Mouse (Mus musculus) lung, embryonic 15.5 days (tissue): ENCODE results near the gene Sco2. TPM values are rescaled to one million over a fixed set of nuclear protein-coding genes. Genes with fewer than 3 reads are reported as not detected.

ENCODE experiments used
- ATAC-seq: fragments of 200-750 bp; cut with Nextera tagmentation; 2 replicates; pipeline ENCODE4 v1.8.0; 2017; ENCODE audit warnings: moderate number of reproducible peaks, borderline replicate concordance; ENCODE audit not compliant: low FRiP score, low TSS enrichment; ENCODE audit errors: extremely low read depth
- H3K27ac ChIP-seq: fragments of 300-500 bp; sonication (generic); 2 replicates; pipeline ENCODE4 v1.5.1; 2015; ENCODE audit warnings: moderate library complexity, mild to moderate bottlenecking, inconsistent platforms
- H3K27me3 ChIP-seq: fragments of 300-500 bp; sonication (generic); 2 replicates; pipeline ENCODE4 v1.6.1; 2015; ENCODE audit warnings: inconsistent platforms
- H3K36me3 ChIP-seq: fragments of 300-500 bp; sonication (generic); 2 replicates; pipeline ENCODE4 v1.6.1; 2015; ENCODE audit warnings: inconsistent platforms
- H3K4me1 ChIP-seq: fragments of 300-500 bp; sonication (generic); 2 replicates; pipeline ENCODE4 v1.6.1; 2015; ENCODE audit warnings: inconsistent platforms
- H3K4me2 ChIP-seq: fragments of 300-500 bp; sonication (generic); 2 replicates; pipeline ENCODE4 v1.6.1; 2015; ENCODE audit warnings: inconsistent platforms, mild to moderate bottlenecking, moderate library complexity
- H3K4me3 ChIP-seq: fragments of 300-500 bp; sonication (generic); 2 replicates; pipeline ENCODE4 v1.5.1; 2015; ENCODE audit warnings: mild to moderate bottlenecking, inconsistent platforms
- H3K9ac ChIP-seq: fragments of 300-500 bp; sonication (generic); 2 replicates; pipeline ENCODE4 v1.6.1; 2015; ENCODE audit warnings: inconsistent platforms
- H3K9me3 ChIP-seq: fragments of 300-500 bp; sonication (generic); 2 replicates; pipeline ENCODE4 v1.6.1; 2016; ENCODE audit warnings: inconsistent platforms
- WGBS: fragments of 180-500 bp; shearing (Covaris S2); methylation state at CpG from one replicate; pipeline ENCODE4 v1.1.7; 2015; 5-methylcytosine and 5-hydroxymethylcytosine counted together
- polyA plus RNA-seq: library from polyadenylated mRNA; unstranded; fragments of >200 nt; fragmentation: Nextera tagmentation; extraction: Ambion mirVana; gene quantifications from 2 replicates; pipeline ENCODE4 v1.2.1, GENCODE M21; 2015

The Sco2 gene
- polyA plus RNA-seq, 1 experiment from 2014 or later = 5.9 TPM

DNA sequence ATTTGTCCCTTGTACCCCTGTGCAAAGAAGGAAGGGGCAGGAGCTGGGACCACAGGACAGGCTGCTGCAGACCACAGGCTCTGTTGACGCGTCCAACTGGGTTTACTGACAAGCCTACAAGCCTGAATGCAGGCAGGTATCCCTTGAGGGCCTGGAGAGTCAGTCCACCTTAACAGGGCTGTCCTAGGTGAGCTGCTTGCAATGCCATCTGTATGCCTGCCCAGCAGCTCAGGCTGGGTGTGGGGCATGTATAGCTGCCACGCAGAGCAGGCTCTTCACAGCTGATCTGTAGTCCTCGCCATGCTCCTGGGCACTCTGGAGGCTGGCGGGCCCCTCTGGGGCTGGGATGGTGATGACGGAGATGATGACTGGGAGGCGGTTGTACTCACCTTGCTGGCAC is 11.0 kb upstream of the Sco2 start, which contains the start of gene Klhdc7b:
Gene Klhdc7b (plus strand): TSS at position 301 of the 400 bp plus-strand sequence.
- no peak within 1 kb of the TSS for H3K4me2 ChIP-seq
- H3K9ac ChIP-seq = no peak within 1 kb of the TSS
- H3K27me3 ChIP-seq = peaks cover 26% of the 10 kb centered on the region
- WGBS = 83% methylated on average over 7 of the region's 7 CpGs
- ATAC-seq = no peak
- peaks cover under 1% of the 10 kb centered on the region; the same call in 1 of the 2 replicates for H3K4me1 ChIP-seq
- no peaks in the 10 kb centered on the region for H3K36me3 ChIP-seq
- no peak within 1 kb of the TSS for H3K27ac ChIP-seq
- H3K4me3 ChIP-seq = no peak within 1 kb of the TSS
- no peaks in the 10 kb centered on the region for H3K9me3 ChIP-seq

DNA sequence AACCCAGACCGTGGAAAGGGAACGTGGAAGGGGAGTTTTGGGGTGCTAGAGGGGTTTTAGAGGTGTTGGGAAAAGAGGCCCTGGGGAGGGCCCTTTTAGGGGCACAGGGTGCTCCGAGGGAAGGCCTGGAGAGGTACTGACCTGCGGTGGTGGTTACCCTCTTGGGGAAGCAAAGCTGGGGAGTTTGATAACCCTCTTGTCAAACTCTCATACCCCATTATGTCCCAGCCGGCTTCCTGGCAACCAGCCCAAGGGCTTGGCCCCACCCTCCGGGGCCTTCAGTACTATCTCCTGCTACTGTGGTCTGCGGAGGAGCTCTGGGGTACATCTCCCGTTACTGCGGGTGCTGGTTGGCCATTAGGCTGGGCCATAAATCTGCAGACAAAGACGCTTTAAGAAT is 5.8 kb upstream of the Sco2 start:
- H3K9ac ChIP-seq = no peak overlapping the region
- H3K4me1 ChIP-seq = peaks cover 17% of the 10 kb centered on the region
- peak overlapping the region; percentile 76 for H3K4me2 ChIP-seq
- WGBS = 11% methylated on average over 10 of the region's 10 CpGs
- no peak overlapping the region for H3K27ac ChIP-seq
- H3K36me3 ChIP-seq = no peaks in the 10 kb centered on the region
- H3K4me3 ChIP-seq = peak overlapping the region; percentile 41
- ATAC-seq = no peak
- H3K27me3 ChIP-seq = peaks cover 61% of the 10 kb centered on the region
- no peaks in the 10 kb centered on the region for H3K9me3 ChIP-seq

DNA sequence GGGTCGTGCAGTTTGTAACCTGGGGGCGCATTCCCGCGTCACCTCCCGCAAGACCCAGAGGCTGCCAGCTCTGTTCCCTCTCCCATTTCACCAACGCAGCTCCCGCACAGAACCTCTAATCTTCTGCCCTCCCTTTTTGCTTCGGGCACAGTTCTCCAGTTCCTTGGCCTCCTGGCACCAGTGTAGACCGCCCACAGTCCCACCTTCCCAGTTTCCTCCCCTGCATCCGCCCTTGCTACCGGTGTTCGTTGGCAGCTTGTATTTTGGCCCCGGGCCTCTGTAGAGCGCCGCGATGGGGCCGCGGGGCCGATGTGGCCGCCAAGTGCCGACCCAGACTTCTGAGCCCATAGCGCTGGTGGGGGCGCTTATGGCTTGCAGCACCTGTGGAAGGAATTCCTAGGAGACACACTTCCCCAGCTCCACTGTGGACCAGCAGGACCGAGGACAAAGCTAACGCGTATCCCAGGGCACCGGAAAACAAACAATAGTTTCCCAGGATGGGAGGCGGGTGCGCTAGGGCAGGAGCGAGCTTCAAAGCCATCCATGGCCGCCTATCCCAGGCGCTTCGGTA is 5.3 kb upstream of the Sco2 start, which contains the start of gene Odf3b:
Gene Odf3b (minus strand): TSS at position 452 of the 571 bp plus-strand sequence.
- H3K36me3 ChIP-seq = no peaks in the 10 kb centered on the region
- 1% methylated on average over 33 of the region's 33 CpGs for WGBS
- H3K9me3 ChIP-seq = no peaks in the 10 kb centered on the region
- ATAC-seq = no peak
- no peak within 1 kb of the TSS for H3K27ac ChIP-seq
- H3K4me2 ChIP-seq = peak within 1 kb of the TSS; percentile 76
- peak within 1 kb of the TSS; percentile 18; the same call in 1 of the 2 replicates for H3K9ac ChIP-seq
- peaks cover 61% of the 10 kb centered on the region for H3K27me3 ChIP-seq
- H3K4me3 ChIP-seq = peak within 1 kb of the TSS; percentile 41
- peaks cover 21% of the 10 kb centered on the region for H3K4me1 ChIP-seq

DNA sequence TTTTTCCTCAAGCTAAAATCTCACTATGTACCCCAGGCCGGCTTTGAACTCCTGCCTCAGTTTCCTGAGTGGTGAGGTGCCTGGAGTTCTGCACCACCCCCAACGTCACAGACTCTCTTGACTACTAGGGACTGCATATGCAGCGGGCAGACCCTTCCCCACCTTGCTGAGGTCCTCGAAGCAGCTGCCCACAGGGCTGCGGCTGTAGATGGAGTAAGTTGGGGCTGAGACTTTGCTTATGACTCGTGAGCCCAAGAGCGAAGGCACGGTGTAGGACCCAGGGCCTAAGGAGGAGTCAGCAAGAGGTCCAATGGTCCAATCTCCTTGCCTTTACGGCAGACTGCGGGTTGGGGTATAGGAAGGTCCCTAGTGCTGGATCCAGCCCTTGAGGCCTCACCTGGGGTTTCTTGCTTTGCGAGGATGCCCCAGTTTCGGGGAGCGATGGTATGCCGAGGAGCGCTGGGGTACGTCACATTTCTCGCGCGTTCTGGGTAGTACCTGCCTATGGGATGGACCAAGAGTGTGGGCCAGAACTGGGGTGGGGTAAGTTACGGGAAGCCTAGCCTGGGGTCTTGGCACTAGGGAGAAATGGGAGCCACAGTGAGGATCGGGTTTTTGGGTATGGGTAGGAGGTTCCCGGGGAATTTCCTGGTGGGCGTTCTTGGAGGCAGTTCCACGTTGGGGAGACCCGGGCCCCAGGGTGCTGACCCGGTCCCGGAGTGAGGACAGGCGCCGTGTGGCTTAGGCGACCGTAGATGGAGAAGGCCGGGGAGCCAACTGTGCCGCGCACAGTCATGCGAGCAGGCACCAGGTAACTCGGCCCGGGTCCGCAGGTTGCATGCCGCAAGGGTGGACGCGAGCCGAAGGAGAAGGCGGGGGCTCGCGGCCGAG is 4.5 kb upstream of the Sco2 start:
- no peaks in the 10 kb centered on the region for H3K36me3 ChIP-seq
- H3K4me2 ChIP-seq = peak overlapping the region; percentile 76
- H3K4me3 ChIP-seq = peak overlapping the region; percentile 41
- ATAC-seq = no peak
- no peak overlapping the region for H3K27ac ChIP-seq
- peaks cover 23% of the 10 kb centered on the region for H3K4me1 ChIP-seq
- no peaks in the 10 kb centered on the region for H3K9me3 ChIP-seq
- H3K27me3 ChIP-seq = peaks cover 61% of the 10 kb centered on the region
- H3K9ac ChIP-seq = peak overlapping the region; percentile 18; the same call in 1 of the 2 replicates
- WGBS = 10% methylated on average over 46 of the region's 46 CpGs

DNA sequence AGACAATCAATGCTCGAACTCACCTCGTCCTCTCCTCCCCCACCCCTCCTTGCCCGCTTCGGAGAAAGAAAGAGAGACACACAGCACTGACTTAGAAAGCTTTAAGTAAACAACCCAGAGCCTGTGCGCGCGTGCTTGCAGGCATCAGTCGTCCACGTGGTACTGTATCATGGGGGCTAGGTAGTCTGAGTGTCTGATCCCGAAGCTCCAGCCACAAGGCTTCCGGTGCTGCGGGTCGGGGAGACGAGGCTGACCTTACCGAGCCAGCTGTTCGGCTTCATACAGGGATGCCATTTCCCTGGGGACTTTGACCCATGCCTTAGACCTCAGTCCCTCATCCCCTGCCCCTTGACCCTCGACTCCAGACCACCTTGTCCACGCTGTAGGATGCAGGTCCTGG is 3.7 kb upstream of the Sco2 start:
- 3% methylated on average over 18 of the region's 18 CpGs for WGBS
- H3K27ac ChIP-seq = no peak overlapping the region
- H3K4me3 ChIP-seq = no peak overlapping the region
- H3K4me1 ChIP-seq = peaks cover 28% of the 10 kb centered on the region
- no peak overlapping the region for H3K9ac ChIP-seq
- peaks cover 59% of the 10 kb centered on the region for H3K27me3 ChIP-seq
- no peak for ATAC-seq
- no peak overlapping the region for H3K4me2 ChIP-seq
- H3K9me3 ChIP-seq = no peaks in the 10 kb centered on the region
- H3K36me3 ChIP-seq = peaks cover 4% of the 10 kb centered on the region

DNA sequence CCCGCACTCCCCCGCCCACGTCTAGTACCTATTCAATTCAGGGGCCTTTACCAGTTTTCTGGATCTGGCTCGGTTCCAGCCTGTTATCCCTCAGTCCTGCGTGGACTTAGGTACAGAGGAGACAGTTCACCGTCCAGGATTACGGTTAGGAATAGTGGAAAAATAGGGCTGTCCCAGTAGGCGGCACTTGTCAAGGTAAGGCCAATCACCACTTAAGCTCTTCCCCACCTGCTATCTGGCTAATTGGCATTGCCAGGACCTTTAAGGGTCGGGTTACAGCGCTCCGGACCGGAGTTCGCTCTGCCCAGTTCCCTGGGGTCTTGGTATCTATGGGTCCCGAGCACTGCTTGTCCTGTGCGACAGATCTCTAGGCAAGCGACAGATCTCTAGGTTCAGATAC is 3.3 kb upstream of the Sco2 start, which contains the start of gene Tymp:
Gene Tymp (minus strand): TSS at position 83 of the 400 bp plus-strand sequence.
- Histone ChIP-seq H3K36me3 (peaks cover 8% of the 10 kb centered on the region), H3K4me3 (no peak within 1 kb of the TSS), H3K9me3 (no peaks in the 10 kb centered on the region), H3K27me3 (peaks cover 55% of the 10 kb centered on the region), H3K27ac (no peak within 1 kb of the TSS), H3K4me2 (no peak within 1 kb of the TSS), H3K9ac (no peak within 1 kb of the TSS), H3K4me1 (peaks cover 28% of the 10 kb centered on the region)
- ATAC-seq = no peak
- 21% methylated on average over 16 of the region's 16 CpGs for WGBS

DNA sequence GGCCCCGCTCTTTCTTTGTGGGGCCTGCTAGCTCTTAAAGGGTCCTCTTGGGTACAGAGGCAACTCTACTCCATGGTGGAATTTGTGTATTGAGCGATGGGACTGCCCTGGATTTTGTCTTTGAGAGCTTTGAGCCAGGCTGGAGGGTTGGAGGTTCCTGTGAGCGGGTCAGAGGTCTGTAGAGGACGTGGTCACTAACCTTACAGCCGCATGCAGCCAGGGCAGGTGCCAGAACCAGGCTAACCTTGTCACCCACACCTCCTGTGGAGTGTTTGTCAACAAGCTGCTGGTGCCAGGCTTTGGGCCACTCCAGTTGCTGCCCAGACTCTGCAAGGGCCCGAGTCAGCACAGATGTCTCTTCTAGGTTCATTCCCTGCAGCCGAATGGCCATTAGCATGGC is 2.4 kb upstream of the Sco2 start:
- 69% methylated on average over 7 of the region's 7 CpGs for WGBS
- Histone ChIP-seq H3K4me1 (peaks cover 28% of the 10 kb centered on the region), H3K27ac (no peak overlapping the region), H3K36me3 (peaks cover 17% of the 10 kb centered on the region), H3K4me3 (no peak overlapping the region), H3K4me2 (no peak overlapping the region), H3K9ac (no peak overlapping the region), H3K9me3 (no peaks in the 10 kb centered on the region), H3K27me3 (peaks cover 50% of the 10 kb centered on the region)
- no peak for ATAC-seq

DNA sequence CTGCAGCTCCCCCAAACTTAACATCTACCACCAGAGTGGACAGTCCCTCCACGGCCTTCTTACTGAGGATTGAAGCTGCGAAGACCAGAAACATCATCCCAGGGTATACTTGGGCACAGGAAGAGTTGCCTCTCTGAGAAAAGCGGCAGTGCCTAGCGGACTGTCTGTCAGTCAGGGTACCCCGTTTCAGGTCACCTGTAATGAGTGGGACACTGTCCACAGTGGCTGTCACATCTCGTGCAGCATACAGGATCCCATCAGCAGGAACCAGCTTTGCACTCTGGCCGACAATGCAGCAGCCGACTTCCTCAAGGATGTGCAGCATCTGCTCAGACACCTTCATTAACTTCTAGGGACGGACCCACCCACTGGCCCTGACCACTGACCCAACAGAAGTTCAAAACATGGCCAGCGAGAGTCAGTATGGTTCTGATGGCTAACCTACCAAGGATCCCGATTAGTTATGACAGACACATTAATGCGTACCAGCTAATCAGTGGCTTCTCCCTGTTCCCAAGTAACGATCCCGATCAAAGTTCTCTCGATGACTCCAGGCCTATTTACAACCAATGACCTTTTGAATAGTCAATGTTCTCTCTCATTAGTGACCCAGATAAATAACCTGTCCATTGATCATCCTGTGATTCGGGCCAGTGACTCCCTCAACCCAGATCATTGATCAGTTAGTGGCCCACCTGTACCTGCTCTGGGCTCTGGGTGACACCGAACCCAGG is 1.3 kb upstream of the Sco2 start:
- H3K4me1 ChIP-seq = peaks cover 28% of the 10 kb centered on the region
- WGBS = 89% methylated on average over 17 of the region's 17 CpGs
- ATAC-seq = no peak

DNA sequence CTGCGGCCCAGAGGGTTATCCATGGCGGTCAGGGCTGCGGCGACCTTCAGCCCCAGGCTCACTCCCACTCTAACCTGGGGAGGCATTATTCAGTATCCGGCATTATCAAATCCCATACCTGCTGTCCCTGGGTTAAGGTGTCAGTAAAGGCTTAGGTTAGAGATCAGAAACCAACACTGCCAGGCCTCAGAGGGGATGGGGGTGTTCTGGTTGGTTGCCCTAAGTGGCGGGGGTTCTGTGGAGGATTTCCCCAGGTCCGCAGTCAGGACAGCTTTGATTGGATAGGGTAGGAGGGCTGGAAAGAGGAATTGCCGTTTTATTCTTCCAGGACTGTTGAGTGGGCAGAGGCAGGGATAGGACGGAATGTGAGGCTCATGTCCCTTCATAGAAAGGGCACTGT is 694 bp upstream of the Sco2 start:
- Histone ChIP-seq H3K27me3 (peaks cover 37% of the 10 kb centered on the region), H3K4me3 (peak overlapping the region; percentile 64), H3K27ac (peak overlapping the region; percentile 93; the same call in 1 of the 2 replicates), H3K4me1 (peaks cover 25% of the 10 kb centered on the region), H3K4me2 (peak overlapping the region; percentile 84), H3K9ac (peak overlapping the region; percentile 77), H3K9me3 (no peaks in the 10 kb centered on the region), H3K36me3 (peaks cover 34% of the 10 kb centered on the region)
- WGBS = 48% methylated on average over 9 of the region's 9 CpGs
- no peak for ATAC-seq

More for the DNA sequence above, 1.3 kb upstream of the Sco2 start:
- Histone ChIP-seq H3K27ac (no peak overlapping the region), H3K9ac (peak overlapping the region; percentile 77; the same call in 1 of the 2 replicates), H3K9me3 (no peaks in the 10 kb centered on the region), H3K4me2 (peak overlapping the region; percentile 84; the same call in 1 of the 2 replicates), H3K27me3 (peaks cover 42% of the 10 kb centered on the region), H3K36me3 (peaks cover 28% of the 10 kb centered on the region), H3K4me3 (no peak overlapping the region)

DNA sequence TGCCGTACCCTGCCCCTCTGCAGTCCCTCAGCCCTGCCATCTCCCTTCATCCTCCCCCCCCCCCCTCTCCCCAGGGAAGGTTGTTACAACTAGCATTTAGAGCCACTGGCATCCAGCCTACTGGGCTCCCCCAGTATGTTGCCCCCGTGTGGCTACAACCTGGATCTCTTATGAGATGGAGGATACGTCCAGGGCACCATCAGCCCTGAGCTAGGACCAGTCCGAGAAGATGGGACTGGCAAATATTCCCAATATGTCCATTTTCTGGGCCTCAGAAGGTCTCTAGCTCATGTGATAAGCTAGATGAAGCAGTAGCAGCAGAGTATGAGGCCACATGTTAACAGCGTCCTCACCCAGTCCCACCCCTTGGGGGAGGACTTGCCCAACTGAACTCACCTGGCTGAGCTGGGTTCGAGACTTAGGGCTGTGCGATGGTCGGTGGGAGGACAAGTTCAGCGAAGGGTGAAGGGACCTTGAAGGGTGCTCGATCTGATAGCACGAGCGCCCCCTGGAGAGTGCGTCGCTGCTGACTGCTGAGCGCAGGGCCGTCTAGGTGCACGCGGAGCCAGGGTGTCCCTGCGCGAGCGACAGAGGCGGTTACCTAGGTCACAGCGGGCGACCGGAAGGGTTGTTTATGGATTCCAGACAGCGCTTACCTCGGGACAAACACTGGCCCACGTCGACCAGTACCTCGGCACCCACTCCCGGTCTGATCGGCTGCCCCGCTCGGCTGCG is 452 bp downstream of the Sco2 start:
- Histone ChIP-seq H3K4me1 (peaks cover 15% of the 10 kb centered on the region), H3K4me2 (peak overlapping the region; percentile 84), H3K27ac (peak overlapping the region; percentile 93), H3K9ac (peak overlapping the region; percentile 77), H3K4me3 (peak overlapping the region; percentile 64), H3K9me3 (no peaks in the 10 kb centered on the region), H3K27me3 (peaks cover 25% of the 10 kb centered on the region), H3K36me3 (peaks cover 46% of the 10 kb centered on the region)
- WGBS = under 1% methylated on average over 35 of the region's 35 CpGs
- ATAC-seq = peak; percentile 84

DNA sequence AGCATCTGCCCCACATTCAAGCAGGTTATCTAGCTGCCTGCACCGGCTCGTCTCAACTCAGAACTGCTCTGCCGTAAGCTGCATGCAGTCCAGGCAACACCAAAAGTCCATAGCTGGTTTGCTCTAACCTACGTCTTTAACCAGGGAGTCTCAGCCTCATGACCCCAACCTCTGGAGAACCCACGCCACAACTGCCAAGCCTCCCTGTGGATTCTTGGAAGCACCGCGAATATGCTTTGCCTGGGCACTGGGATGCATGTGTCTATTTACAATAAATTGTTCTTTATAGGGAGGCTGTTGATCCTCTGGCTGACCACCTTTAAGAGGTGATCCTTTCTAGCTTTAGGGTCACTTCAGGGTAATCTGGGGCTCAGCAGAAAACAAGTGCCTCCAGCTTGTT is 1.1 kb downstream of the Sco2 start:
- peaks cover 52% of the 10 kb centered on the region for H3K36me3 ChIP-seq
- ATAC-seq = no peak
- H3K4me1 ChIP-seq = peaks cover 15% of the 10 kb centered on the region
- H3K4me2 ChIP-seq = peak overlapping the region; percentile 84
- H3K4me3 ChIP-seq = peak overlapping the region; percentile 64; the same call in 1 of the 2 replicates
- 72% methylated on average over 7 of the region's 7 CpGs for WGBS
- no peaks in the 10 kb centered on the region for H3K9me3 ChIP-seq
- peaks cover 19% of the 10 kb centered on the region for H3K27me3 ChIP-seq
- peak overlapping the region; percentile 93; the same call in 1 of the 2 replicates for H3K27ac ChIP-seq
- H3K9ac ChIP-seq = no peak overlapping the region
